Mouse (Mus musculus) thymus, adult 2 months (tissue): Measurements from ENCODE around the gene Prokr1. TPM values are rescaled to one million over a fixed set of nuclear protein-coding genes. Genes with fewer than 3 reads are reported as not detected.

Experiments
- DNase-seq: peaks from one replicate; pipeline ENCODE4 v3.0.0; 2021
- H3K27ac ChIP-seq: fragments of 200-500 bp; 2 replicates; pipeline ENCODE4 v1.5.1; 2012; ENCODE audit warnings: low read length, control low read depth; ENCODE audit not compliant: control insufficient read depth, insufficient read depth
- H3K27me3 ChIP-seq: fragments of 200-500 bp; 2 replicates; pipeline ENCODE4 v1.6.1; 2012; ENCODE audit warnings: mild to moderate bottlenecking, low read length, moderate library complexity, mixed read lengths; ENCODE audit not compliant: control insufficient read depth, insufficient read depth
- H3K36me3 ChIP-seq: fragments of 200-500 bp; 2 replicates; pipeline ENCODE4 v1.6.1; 2012; ENCODE audit warnings: mild to moderate bottlenecking, low read length, moderate library complexity; ENCODE audit not compliant: control insufficient read depth, insufficient read depth
- H3K4me1 ChIP-seq: fragments of 200-500 bp; replicated peaks from 2 replicates; pipeline ENCODE4 v1.6.1; 2012; ENCODE audit warnings: low read length; ENCODE audit not compliant: control insufficient read depth, insufficient read depth
- H3K4me3 ChIP-seq: fragments of 200-500 bp; 2 replicates; pipeline ENCODE4 v1.5.1; 2012; ENCODE audit warnings: mild to moderate bottlenecking, low read length, control low read depth, moderate library complexity; ENCODE audit not compliant: control insufficient read depth, insufficient read depth
- CTCF ChIP-seq: fragments of 200-500 bp; IDR thresholded peaks from 2 replicates; pipeline ENCODE4 v1.5.1; 2012; ENCODE audit warnings: mild to moderate bottlenecking, control low read depth, low read length, moderate library complexity, borderline replicate concordance; ENCODE audit not compliant: control insufficient read depth, poor library complexity, insufficient read depth; ENCODE audit errors: extremely low read depth
- POLR2A ChIP-seq: fragments of 200-500 bp; IDR thresholded peaks from 2 replicates; pipeline ENCODE4 v1.6.1; 2012; ENCODE audit warnings: mild to moderate bottlenecking, low read length, control low read depth, moderate library complexity; ENCODE audit not compliant: control insufficient read depth, poor library complexity, insufficient read depth; ENCODE audit errors: extremely low read depth
- WGBS: fragments of 180-500 bp; shearing (Covaris S2); methylation state at CpG from one replicate; pipeline ENCODE4 v1.1.7; 2018; 5-methylcytosine and 5-hydroxymethylcytosine counted together
- polyA plus RNA-seq: library from polyadenylated mRNA; depleted of rRNA; stranded (reverse); fragments of >200 nt; gene quantifications from 2 replicates; pipeline ENCODE4 v1.2.3, GENCODE M21; 2012; rRNA removed

Gene Prokr1
- polyA plus RNA-seq, 1 experiment: 0.26 TPM

DNA sequence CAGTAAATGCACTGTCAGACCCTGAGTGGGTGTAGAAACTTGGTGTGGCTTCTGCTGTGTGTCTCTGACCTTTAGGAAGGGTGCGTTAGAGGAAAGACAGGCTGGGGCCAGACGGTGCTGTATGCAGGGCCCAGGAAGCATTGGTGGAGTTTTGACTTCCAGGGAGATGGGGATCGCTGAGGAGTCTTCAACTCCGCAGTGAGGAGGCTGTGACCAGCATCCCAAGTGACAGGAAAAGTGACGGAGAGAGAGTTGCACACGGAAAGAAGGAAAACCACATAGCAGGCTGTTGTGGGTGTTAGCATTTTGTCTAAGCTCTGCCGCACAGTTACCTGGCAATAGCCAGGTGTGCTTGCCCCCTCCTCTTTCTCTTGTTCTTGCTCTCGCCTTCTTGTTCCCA lies 54.3 kb downstream of the Prokr1 start:
- no peak for DNase-seq
- Histone ChIP-seq H3K4me3 (no peak overlapping the region), H3K27ac (peak overlapping the region; percentile 73), H3K36me3 (no peaks in the 10 kb centered on the region), H3K4me1 (peaks cover 69% of the 10 kb centered on the region), H3K27me3 (no peaks in the 10 kb centered on the region)
- TF ChIP-seq POLR2A (no peak), CTCF (no peak)
- WGBS: 57% methylated on average over 8 of the region's 8 CpGs

DNA sequence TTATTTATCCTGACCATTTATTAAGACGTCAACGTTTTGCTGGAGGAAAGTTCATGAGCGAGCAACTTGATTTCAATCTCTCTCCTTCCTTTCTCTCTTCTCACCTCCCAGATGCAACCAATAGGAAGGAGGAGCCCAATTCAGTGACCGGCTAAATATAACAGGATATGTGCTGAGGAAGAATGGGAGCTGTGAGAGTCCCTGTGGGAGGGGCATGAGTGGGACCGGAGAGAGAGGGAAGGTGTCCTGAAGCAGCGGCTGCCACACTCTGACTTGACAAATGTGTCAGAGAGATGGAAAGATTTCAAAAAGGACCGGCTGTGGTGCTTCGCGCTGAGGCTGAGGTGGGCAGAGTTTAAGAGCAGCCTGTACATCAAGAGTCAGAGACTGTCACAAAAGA lies 54.9 kb downstream of the Prokr1 start:
- no peaks in the 10 kb centered on the region for H3K36me3 ChIP-seq
- peak overlapping the region; percentile 80 for H3K27ac ChIP-seq
- WGBS: 29% methylated on average over 9 of the region's 9 CpGs
- no peaks in the 10 kb centered on the region for H3K27me3 ChIP-seq
- no peak for TF ChIP-seq POLR2A
- TF ChIP-seq CTCF: no peak
- peaks cover 68% of the 10 kb centered on the region for H3K4me1 ChIP-seq
- no peak overlapping the region for H3K4me3 ChIP-seq
- DNase-seq: no peak

DNA sequence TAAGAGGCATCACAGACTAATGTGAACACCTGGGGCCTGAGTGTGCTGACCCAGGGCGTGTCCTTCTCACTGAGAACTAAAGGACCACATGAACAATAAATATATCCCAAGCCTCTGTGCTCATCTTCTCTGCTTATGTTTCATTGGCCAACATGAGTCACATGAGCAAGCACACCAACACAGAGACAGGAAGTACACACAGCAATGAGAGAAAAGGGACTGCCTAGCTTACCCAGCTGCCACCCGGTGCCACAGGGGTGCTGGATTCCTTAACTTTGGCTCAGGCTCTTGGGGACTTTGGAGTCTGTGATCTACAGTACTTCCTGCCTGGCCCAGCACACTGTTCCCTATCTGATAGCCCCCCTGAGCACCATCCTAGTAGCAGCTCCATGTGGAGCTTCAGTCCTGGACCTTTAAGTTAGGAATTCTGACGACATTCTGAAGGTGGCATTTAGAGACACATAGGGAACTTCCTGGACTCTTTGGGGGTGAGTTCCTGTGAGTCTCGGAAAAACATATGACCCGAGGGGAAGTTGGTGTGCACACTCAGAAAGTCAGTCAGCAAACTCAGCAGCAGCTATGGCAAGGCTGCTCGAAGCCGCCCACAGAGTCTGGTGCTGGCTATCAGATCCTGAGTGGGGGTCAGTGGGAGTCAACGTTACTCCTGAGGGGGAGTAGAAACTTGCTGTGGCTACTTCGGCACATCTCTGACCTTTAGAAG lies 55.5 kb downstream of the Prokr1 start:
- 50% methylated on average over 9 of the region's 9 CpGs for WGBS
- TF ChIP-seq POLR2A (0 out of 2 replicates have a peak, but pooled peaks have one; percentile 30), CTCF (no peak)
- H3K4me3 ChIP-seq: no peak overlapping the region
- peak overlapping the region; percentile 80 for H3K27ac ChIP-seq
- H3K36me3 ChIP-seq: no peaks in the 10 kb centered on the region
- H3K27me3 ChIP-seq: no peaks in the 10 kb centered on the region
- H3K4me1 ChIP-seq: peaks cover 66% of the 10 kb centered on the region
- peak; percentile 63 for DNase-seq

DNA sequence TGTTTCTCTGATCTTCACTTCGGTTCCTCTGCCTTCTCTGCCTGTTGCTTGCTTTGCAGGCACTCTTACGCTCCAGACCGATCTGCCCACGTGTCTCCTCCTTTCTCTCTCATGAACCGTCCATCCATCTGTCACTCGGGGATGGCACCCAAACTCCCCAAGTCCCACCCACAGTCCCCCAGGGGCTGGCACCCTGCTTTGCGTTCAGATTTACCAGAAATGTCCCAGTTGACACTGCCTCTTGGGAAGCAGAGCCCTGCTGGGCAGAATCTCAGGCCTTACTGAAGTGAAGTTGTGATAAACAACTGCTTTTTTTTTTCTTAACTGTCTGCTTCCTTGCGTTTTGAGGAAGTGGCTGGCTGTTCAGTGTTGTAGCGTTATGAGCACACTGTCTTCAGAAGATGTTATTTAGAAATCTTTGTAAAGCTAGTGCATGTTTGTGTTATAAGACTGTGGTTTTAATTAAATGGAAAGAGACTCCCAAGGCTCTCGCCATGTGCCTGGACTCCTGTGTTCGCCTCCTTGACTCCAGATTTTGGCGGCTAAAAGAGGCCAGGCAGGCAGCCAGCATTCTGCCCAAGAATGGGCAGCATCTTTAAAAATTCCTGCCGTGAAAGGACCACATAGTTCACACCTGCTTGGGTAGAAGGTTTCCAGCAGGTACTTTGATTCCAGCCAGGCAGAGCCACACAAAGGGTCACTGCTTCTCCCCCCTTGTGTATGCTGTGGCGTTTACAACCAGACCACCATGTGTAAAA lies 57.4 kb downstream of the Prokr1 start, which contains the start of gene Arhgap25:
TSS of gene Arhgap25 (minus strand) at position 307 of the 758 bp plus-strand sequence.
- H3K4me1 ChIP-seq: peaks cover 55% of the 10 kb centered on the region
- DNase-seq: peak; percentile 77
- WGBS: 7% methylated on average over 14 of the region's 14 CpGs
- peak; percentile 31; the same call in 1 of the 2 replicates for TF ChIP-seq POLR2A
- no peak for TF ChIP-seq CTCF
- no peaks in the 10 kb centered on the region for H3K27me3 ChIP-seq
- H3K4me3 ChIP-seq: peak within 1 kb of the TSS; percentile 74
- H3K36me3 ChIP-seq: peaks cover 3% of the 10 kb centered on the region; the same call in 1 of the 2 replicates
- H3K27ac ChIP-seq: peak within 1 kb of the TSS; percentile 97

DNA sequence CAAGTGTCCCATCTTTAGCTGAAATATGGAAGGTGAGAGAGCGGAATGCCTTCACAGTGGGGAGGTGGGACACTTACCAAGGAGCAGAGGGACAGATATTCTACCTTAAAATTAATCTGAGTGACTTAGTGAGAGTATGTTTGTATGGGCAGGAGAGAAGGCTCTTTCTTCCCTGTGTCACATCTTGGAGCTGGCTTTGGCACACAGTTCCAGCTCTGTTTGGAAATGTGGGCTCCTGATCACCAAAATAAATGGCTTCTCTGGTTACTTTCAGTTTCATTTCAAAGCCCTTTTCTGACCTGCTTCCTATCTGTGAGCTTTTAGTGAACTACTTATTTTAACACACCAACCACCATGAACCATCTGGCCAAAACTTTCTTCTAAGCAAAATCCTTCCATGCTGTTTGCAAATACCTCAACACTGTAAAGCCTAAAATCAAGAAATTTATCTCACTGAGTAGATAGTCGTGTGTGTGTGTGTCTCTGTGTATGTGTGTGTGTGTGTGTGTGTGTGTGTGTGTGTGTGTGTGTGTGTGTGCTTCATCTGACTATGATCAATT lies 59.0 kb downstream of the Prokr1 start:
- Histone ChIP-seq H3K4me1 (peaks cover 42% of the 10 kb centered on the region), H3K27ac (no peak overlapping the region), H3K27me3 (no peaks in the 10 kb centered on the region), H3K36me3 (peaks cover 7% of the 10 kb centered on the region; the same call in 1 of the 2 replicates), H3K4me3 (no peak overlapping the region; the same call in 1 of the 2 replicates)
- 35% methylated on average over 2 of the region's 2 CpGs for WGBS
- TF ChIP-seq POLR2A: no peak
- no peak for TF ChIP-seq CTCF
- DNase-seq: no peak

DNA sequence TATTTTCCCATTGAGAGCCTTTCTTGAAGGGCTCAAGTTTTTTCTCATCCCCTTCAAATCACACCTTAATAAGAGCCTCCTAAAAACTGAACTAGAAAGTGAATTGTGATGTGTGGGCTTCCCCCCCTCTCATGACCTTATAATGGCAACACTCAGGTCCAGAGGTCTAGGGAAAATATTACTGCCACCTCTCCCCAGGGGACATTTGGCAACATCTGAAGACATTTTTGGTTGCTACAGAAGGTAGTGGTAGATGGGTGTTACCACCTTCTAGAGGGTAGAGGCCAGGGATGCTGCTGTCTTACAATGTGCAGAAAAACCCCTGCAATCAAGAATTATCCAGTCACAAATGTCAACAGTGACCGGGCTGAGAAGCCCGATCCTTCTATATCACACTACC lies 60.2 kb downstream of the Prokr1 start:
- TF ChIP-seq CTCF (no peak), POLR2A (no peak)
- WGBS: 71% methylated on average over 2 of the region's 2 CpGs
- H3K4me1 ChIP-seq: peaks cover 31% of the 10 kb centered on the region
- H3K36me3 ChIP-seq: peaks cover 7% of the 10 kb centered on the region; the same call in 1 of the 2 replicates
- no peak overlapping the region for H3K27ac ChIP-seq
- H3K27me3 ChIP-seq: no peaks in the 10 kb centered on the region
- no peak overlapping the region for H3K4me3 ChIP-seq
- DNase-seq: no peak

Other genes starting within 250 kb of the Prokr1 start
- 0.52 and 0.75 TPM in 2 replicates for gene Gkn1, start 239.8 kb downstream of the Prokr1 start, polyA plus RNA-seq
- 0.40 TPM in 1 of 2 replicates, not detected in the other for gene Gkn2, start 217.4 kb downstream of the Prokr1 start, polyA plus RNA-seq
- 0.69 and 0.96 TPM in 2 replicates for gene Gkn3, start 201.8 kb downstream of the Prokr1 start, polyA plus RNA-seq
- gene Bmp10, start 161.7 kb downstream of the Prokr1 start, polyA plus RNA-seq: 0.08 and 4.8 TPM in 2 replicates
- 17.2 TPM in 2 replicates for gene Arhgap25, start 57.5 kb downstream of the Prokr1 start, polyA plus RNA-seq
- 6.8 and 6.9 TPM in 2 replicates for gene Aplf, start 81.5 kb upstream of the Prokr1 start, polyA plus RNA-seq
- gene Efcc1, start 140.1 kb upstream of the Prokr1 start, polyA plus RNA-seq: 0.17 and 0.55 TPM in 2 replicates
- 1.2 and 2.6 TPM in 2 replicates for gene Gp9, start 187.3 kb upstream of the Prokr1 start, polyA plus RNA-seq
- 54.4 and 56.0 TPM in 2 replicates for gene Rab43, start 221.4 kb upstream of the Prokr1 start, polyA plus RNA-seq
- 0.56 and 1.2 TPM in 2 replicates for gene Gm45140, start 245.1 kb upstream of the Prokr1 start, polyA plus RNA-seq
- 50.7 and 51.1 TPM in 2 replicates for gene Isy1, start 248.1 kb upstream of the Prokr1 start, polyA plus RNA-seq